Comparison of ENCODE assay signal across 22 mouse cellular contexts in genomic region chr15:62245237-62245636, GRCm38 (mm10).
DNase-seq lines count a peak whose midpoint lies in the region; ATAC-seq lines count a peak whose summit lies in the region.
"Had no signal": no experiment of that assay in that cellular context is flagged by ENCODE, and none has a peak within 500 bp of the region (broad histone marks: within the 10 kb centered on the region; RNA-seq: fewer than 3 reads in every experiment).

No protein-coding gene starts in this region.

- intact Hi-C loops in gastrocnemius, postnatal 36 days (cut with DNase I) = no loop called here

- peak; percentile 87 for ATAC-seq in CD4-positive, CD25-positive, alpha-beta regulatory T cell, adult 4 months
- peak; percentile 87 for ATAC-seq in activated CD4-positive, CD25-positive, alpha-beta regulatory T cell, adult 4 months
- ATAC-seq: forebrain, embryonic 16.5 days; hindbrain, embryonic 16.5 days; intestine, embryonic 15.5 days had no signal

- DNase-seq in 416B (ENCODE audit: low read depth) = peak; percentile 85
- peak; percentile 10 for DNase-seq in splenic B cell, adult 2 months (ENCODE audit: low read depth, low spot score)
- no peak for DNase-seq in adrenal gland, adult 18-20 months (ENCODE audit: low spot score in 2 of 2)
- no peak for DNase-seq in cerebellum, adult 8-10 months
- no peak for DNase-seq in gastrocnemius, postnatal 36 days
- DNase-seq: adrenal gland, adult 2 months; adrenal gland, postnatal 25 days; cerebellum, adult 18-20 months; cerebellum, postnatal 10 days; embryo, embryonic 11 days; gastrocnemius, adult 2 months; gastrocnemius, postnatal 25 days; heart, adult 11 months; heart, postnatal 36 days; kidney, adult 18-20 months had no signal

- H3K36me3 ChIP-seq in splenic B cell, adult 2 months (ENCODE audit: control insufficient read depth, insufficient read depth, low read length, poor library complexity, severe bottlenecking) = peaks cover 2% of the 10 kb centered on the region; the same call in 1 of the 2 replicates
- H3K36me3 ChIP-seq: embryonic facial prominence, embryonic 15.5 days; heart, embryonic 13.5 days; intestine, embryonic 15.5 days had no signal

- H3K27me3 ChIP-seq in splenic B cell, adult 2 months (ENCODE audit: control insufficient read depth, insufficient read depth, low read length, poor library complexity, severe bottlenecking) = no peaks in the 10 kb centered on the region
- H3K27me3 ChIP-seq: embryonic facial prominence, embryonic 15.5 days; heart, embryonic 13.5 days; intestine, embryonic 15.5 days had no signal

Comparison
In these comparisons a context has a peak if more than half of its experiments do, and no peak if none do; other contexts are left out.
1. DNase-seq: peak in 416B (single experiment) and splenic B cell, adult 2 months (single experiment); none in adrenal gland, adult 18-20 months (0 of 2), cerebellum, adult 8-10 months (single experiment) and gastrocnemius, postnatal 36 days (0 of 2).